Mouse (Mus musculus) granulocyte monocyte progenitor cell, adult 5-6 weeks (primary cell): Measurements from ENCODE around the gene Psma4. TPM values are rescaled to one million over a fixed set of nuclear protein-coding genes. Genes with fewer than 3 reads are reported as not detected.

Source experiments
- ATAC-seq: replicated peaks from 2 replicates; pipeline ENCODE4 v1.8.0; 2016; ENCODE audit warnings: mild to moderate bottlenecking, moderate TSS enrichment, inconsistent platforms; ENCODE audit not compliant: poor library complexity, severe bottlenecking
- total RNA-seq, 2 experiments: library from RNA; stranded (forward) in 1 of 2; stranded (reverse) in 1 of 2; fragments of 200-712, 200-1000 nt in 1 of 2; fragments of >200 nt in 1 of 2; fragmentation: Nextera tagmentation in 1 of 2; gene quantifications; 2 replicates each; pipeline ENCODE4 v1.2.3; 2014 to 2017

Psma4 gene
- total RNA-seq, 2 experiments from 2014 or later = 329 to 370 TPM

DNA sequence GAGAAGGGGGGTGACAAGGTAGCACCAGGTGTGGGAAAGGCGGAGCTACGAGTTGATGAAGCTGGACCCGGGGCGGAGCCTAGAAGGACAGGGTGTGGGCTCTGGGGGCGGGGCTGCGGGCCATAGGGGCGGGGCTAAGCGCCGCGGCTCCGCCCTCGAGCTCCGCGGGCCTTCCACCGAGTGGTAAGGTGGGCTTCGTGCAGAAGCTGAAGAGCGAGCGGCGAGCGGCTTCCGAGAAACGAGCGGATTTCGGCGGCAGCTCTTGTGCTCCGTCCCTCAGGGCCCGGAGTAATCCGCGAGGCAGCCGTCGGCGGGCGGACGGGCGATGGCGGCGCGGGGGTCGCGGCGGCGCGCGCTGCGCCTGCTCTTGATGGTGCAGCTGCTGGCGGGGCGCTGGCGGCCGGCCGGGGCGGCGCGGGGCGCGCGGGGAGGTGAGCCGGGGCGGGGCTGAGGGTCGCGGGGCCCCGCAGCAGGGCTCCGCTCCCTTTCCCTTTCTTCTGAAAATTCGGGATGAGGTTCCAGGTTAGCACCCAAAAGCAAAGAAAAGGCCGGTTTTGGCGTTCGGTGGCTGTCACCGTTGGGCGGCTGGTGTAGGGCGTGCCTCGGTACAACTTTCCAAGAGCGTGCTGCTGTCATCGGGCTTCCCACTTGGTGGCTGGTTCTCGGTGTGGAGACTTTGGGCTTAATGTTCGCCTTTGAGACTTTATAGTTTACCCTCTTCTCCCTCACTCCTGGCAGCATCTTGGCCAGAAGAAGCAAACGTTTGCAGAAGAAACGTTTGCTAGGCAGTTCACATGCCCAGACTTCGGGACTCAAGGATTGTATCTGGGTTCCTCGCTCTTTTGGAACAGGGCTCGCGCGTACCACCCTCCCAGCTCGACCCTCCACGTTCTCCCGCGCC lies 31.0 kb downstream of the Psma4 start:
- ATAC-seq = peak; percentile 67

GRCm38 (mm10) chr9:54982401-54982800 lies 31.8 kb downstream of the Psma4 start:
- no peak for ATAC-seq

- ATAC-seq = no peak
These were observed 39.8 kb downstream of the Psma4 start for GRCm38 (mm10) chr9:54990362-54990761.

DNA sequence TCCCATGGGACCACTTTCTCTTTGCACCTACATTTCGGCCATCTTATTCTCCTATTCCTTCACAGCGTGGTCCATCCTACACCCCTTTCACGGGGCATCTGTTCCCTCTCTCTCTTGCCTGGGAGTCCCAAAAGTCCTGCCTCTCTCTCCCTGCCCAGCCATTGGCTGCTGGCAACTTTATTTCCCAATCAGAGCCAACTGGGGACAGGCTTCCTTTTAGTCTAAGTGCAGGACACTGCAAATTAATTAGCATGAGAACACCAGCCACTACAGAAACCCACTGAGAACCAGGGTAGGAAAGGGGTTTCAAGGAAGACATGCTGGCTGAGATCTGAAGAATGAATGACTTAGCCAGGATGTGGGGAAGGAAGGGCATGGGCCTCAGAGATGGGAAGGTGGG lies 43.8 kb downstream of the Psma4 start:
- no peak for ATAC-seq

GRCm38 (mm10) chr9:54995645-54996044 lies 45.1 kb downstream of the Psma4 start:
- ATAC-seq = no peak

DNA sequence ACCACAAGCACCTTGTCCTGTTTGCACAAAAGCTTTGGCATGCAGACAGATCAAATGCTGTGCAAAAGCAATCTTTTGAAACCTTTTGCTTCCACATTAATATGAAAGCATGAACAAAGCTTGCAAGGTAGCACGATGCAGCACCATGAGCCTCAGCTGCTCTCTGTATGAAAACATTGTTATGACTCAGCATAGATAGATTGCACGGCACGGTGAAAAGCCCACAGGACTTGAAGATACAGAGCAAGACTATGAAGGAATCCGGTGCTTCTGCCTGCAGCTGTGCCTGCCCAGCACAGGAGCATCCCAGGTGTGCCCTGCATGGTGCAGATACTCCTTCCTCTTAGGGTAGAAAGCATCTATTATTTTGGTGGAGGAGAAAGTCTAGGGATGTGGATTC lies 53.0 kb downstream of the Psma4 start:
- ATAC-seq = no peak

Other genes starting within 250 kb of the Psma4 start
- 76.8 and 87.4 TPM in 2 replicates for gene Wdr61, start 216.3 kb upstream of the Psma4 start, total RNA-seq (2014; fragmentation: Nextera tagmentation)
- gene Wdr61, start 216.3 kb upstream of the Psma4 start, total RNA-seq (2017) = 96.0 and 107 TPM in 2 replicates
- not detected in 2 replicates for gene Crabp1, start 186.0 kb upstream of the Psma4 start, total RNA-seq (2014; fragmentation: Nextera tagmentation)
- not detected in 2 replicates for gene Crabp1, start 186.0 kb upstream of the Psma4 start, total RNA-seq (2017)
- 31.6 and 48.7 TPM in 2 replicates for gene Ireb2, start 87.0 kb upstream of the Psma4 start, total RNA-seq (2014; fragmentation: Nextera tagmentation)
- 24.9 and 31.9 TPM in 2 replicates for gene Ireb2, start 87.0 kb upstream of the Psma4 start, total RNA-seq (2017)
- not detected in 2 replicates for gene Hykk, start 33.5 kb upstream of the Psma4 start, total RNA-seq (2014; fragmentation: Nextera tagmentation)
- gene Hykk, start 33.5 kb upstream of the Psma4 start, total RNA-seq (2017) = not detected in 2 replicates
- gene AY074887, start 208 bp downstream of the Psma4 start, total RNA-seq (2014; fragmentation: Nextera tagmentation) = not detected in 2 replicates
- gene AY074887, start 208 bp downstream of the Psma4 start, total RNA-seq (2017) = not detected in 2 replicates
- gene Chrna5, start 30.1 kb downstream of the Psma4 start, total RNA-seq (2014; fragmentation: Nextera tagmentation) = not detected in 2 replicates
- not detected in 2 replicates for gene Chrna5, start 30.1 kb downstream of the Psma4 start, total RNA-seq (2017)
- not detected in 2 replicates for gene Chrna3, start 75.8 kb downstream of the Psma4 start, total RNA-seq (2014; fragmentation: Nextera tagmentation)
- not detected in 2 replicates for gene Chrna3, start 75.8 kb downstream of the Psma4 start, total RNA-seq (2017)
- gene Chrnb4, start 98.0 kb downstream of the Psma4 start, total RNA-seq (2014; fragmentation: Nextera tagmentation) = not detected in 2 replicates
- not detected in 2 replicates for gene Chrnb4, start 98.0 kb downstream of the Psma4 start, total RNA-seq (2017)
- 31.9 and 37.6 TPM in 2 replicates for gene Ube2q2, start 198.1 kb downstream of the Psma4 start, total RNA-seq (2014; fragmentation: Nextera tagmentation)
- 46.8 and 51.0 TPM in 2 replicates for gene Ube2q2, start 198.1 kb downstream of the Psma4 start, total RNA-seq (2017)